Mouse (Mus musculus) ES-E14 (cell line): ENCODE data around the gene Mael.
A peak's percentile ranks its signal among the peaks of the same experiment; 100 is the strongest.

Experiments
- MAFK ChIP-seq: IDR thresholded peaks from 2 replicates; pipeline ENCODE4 v1.6.1; 2014; ENCODE audit warnings: mild to moderate bottlenecking, low read depth, low read length, inconsistent platforms; ENCODE audit not compliant: insufficient read depth
- ZC3H11A ChIP-seq: IDR thresholded peaks from 2 replicates; pipeline ENCODE4 v1.6.1; 2012; ENCODE audit warnings: low read depth, mild to moderate bottlenecking, inconsistent platforms, low read length, borderline replicate concordance

GRCm38 (mm10) chr1:166160569-166161445 lies 77.7 kb downstream of the Mael start:
- TF ChIP-seq MAFK: no peak
- peak; percentile 95 for TF ChIP-seq ZC3H11A
